Mouse (Mus musculus) heart, postnatal 14 days (tissue): ENCODE measurements at regions not wholly inside any gene's neighbourhood (a gene's known extent, or its start where the extent isn't known, plus 50 kb on each side); places are given as distances from the start of the nearest gene placed in this dataset.
A peak's percentile ranks its signal among the peaks of the same experiment; 100 is the strongest.

ENCODE experiments used
- DNase-seq, 2 experiments: peaks; one replicate each; pipeline ENCODE4 v3.0.0; 2021 to 2022
- intact Hi-C: fragments of 180-260 bp; cut with DNase I; formaldehyde crosslinking; loops from one replicate; pipeline ENCODE4 v1.15.1; 2025

- DNase-seq: no peak
- intact Hi-C loops: no loop called here
These were observed 98.0 kb downstream of the Dhx15 start for GRCm38 (mm10) chr5:52092273-52092672.

GRCm38 (mm10) chr5:52088131-52088530, 102.2 kb downstream of the Dhx15 start:
- intact Hi-C loops: no loop called here
- DNase-seq: no peak

- intact Hi-C loops: no loop called here
- no peak for DNase-seq
These were observed 103.4 kb downstream of the Dhx15 start for GRCm38 (mm10) chr5:52086766-52087429.

- intact Hi-C loops: no loop called here
- no peak for DNase-seq
These were observed 110.0 kb downstream of the Dhx15 start for GRCm38 (mm10) chr5:52080268-52080667.

GRCm38 (mm10) chr5:52077696-52078095, 112.6 kb downstream of the Dhx15 start:
- DNase-seq: no peak
- intact Hi-C loops: no loop called here

- intact Hi-C loops: no loop called here
- DNase-seq: no peak
These were observed 115.2 kb downstream of the Dhx15 start for GRCm38 (mm10) chr5:52075096-52075495.

GRCm38 (mm10) chr5:52064804-52065451, 125.4 kb downstream of the Dhx15 start:
- intact Hi-C loops: loop anchor here (2.0 to 10.0 kb wide), 4 partner anchors 156 to 1310 kb away; no protein-coding TSS in a partner anchor
- DNase-seq: peak; percentile 84 to 90

GRCm38 (mm10) chr5:52062214-52062613, 128.1 kb downstream of the Dhx15 start:
- intact Hi-C loops: loop anchor here (5.0 to 10.0 kb wide), 3 partner anchors 470 to 1307 kb away; no protein-coding TSS in a partner anchor
- peak; percentile 25 to 33 for DNase-seq

- intact Hi-C loops: loop anchor here (5.0 to 10.0 kb wide), 3 partner anchors 469 to 1306 kb away; no protein-coding TSS in a partner anchor
These were observed 129.1 kb downstream of the Dhx15 start for GRCm38 (mm10) chr5:52061226-52061625.

GRCm38 (mm10) chr5:52057261-52057660, 133.1 kb downstream of the Dhx15 start:
- no peak for DNase-seq
- intact Hi-C loops: no loop called here

More at GRCm38 (mm10) chr5:52061226-52061625, 129.1 kb downstream of the Dhx15 start:
- DNase-seq: no peak

- intact Hi-C loops: no loop called here
These were observed 138.2 kb downstream of the Dhx15 start for GRCm38 (mm10) chr5:52052072-52052465.

GRCm38 (mm10) chr5:52051383-52052071, 138.8 kb downstream of the Dhx15 start:
- peak in 1 of 2 experiments; percentile 19 for DNase-seq
- intact Hi-C loops: no loop called here

More at GRCm38 (mm10) chr5:52052072-52052465, 138.2 kb downstream of the Dhx15 start:
- DNase-seq: no peak

GRCm38 (mm10) chr5:52048790-52049189, 141.5 kb downstream of the Dhx15 start:
- intact Hi-C loops: no loop called here
- no peak for DNase-seq

- intact Hi-C loops: no loop called here
- DNase-seq: no peak
These were observed 143.6 kb downstream of the Dhx15 start for GRCm38 (mm10) chr5:52046704-52047103.

- DNase-seq: no peak
- intact Hi-C loops: loop anchor here (5.0 kb wide), 2 partner anchors 142 to 452 kb away; no protein-coding TSS in a partner anchor
These were observed 146.2 kb downstream of the Dhx15 start for GRCm38 (mm10) chr5:52044101-52044500.

GRCm38 (mm10) chr5:52041447-52041846, 148.9 kb downstream of the Dhx15 start:
- intact Hi-C loops: loop anchor here (5.0 kb wide), 2 partner anchors 139 to 449 kb away; no protein-coding TSS in a partner anchor

GRCm38 (mm10) chr5:52040427-52041312, 149.6 kb downstream of the Dhx15 start:
- intact Hi-C loops: loop anchor here (5.0 kb wide), 2 partner anchors 138 to 448 kb away; no protein-coding TSS in a partner anchor

More at GRCm38 (mm10) chr5:52041447-52041846, 148.9 kb downstream of the Dhx15 start:
- no peak for DNase-seq

GRCm38 (mm10) chr5:52035339-52035738, 155.0 kb downstream of the Dhx15 start:
- no peak for DNase-seq
- intact Hi-C loops: loop anchor here (5.0 kb wide), 1 partner anchor 48 kb away; no protein-coding TSS in a partner anchor

More at GRCm38 (mm10) chr5:52040427-52041312, 149.6 kb downstream of the Dhx15 start:
- peak; percentile 39 to 45 for DNase-seq

GRCm38 (mm10) chr5:52027478-52027877, 162.8 kb downstream of the Dhx15 start:
- no peak for DNase-seq
- intact Hi-C loops: no loop called here

GRCm38 (mm10) chr5:52026148-52026547, 164.2 kb downstream of the Dhx15 start:
- no peak for DNase-seq
- intact Hi-C loops: no loop called here
